Mouse (Mus musculus): ENCODE data around the gene Cct5.

Gene Cct5

GRCm38 (mm10) chr15:31601646-31602374, at the start of gene Cct5, which contains the start of gene Fam173b:
Cct5 (minus strand) TSS chr15:31601804.
Fam173b (plus strand) TSS chr15:31601852.
- DNase-seq: peak; percentile 99

GRCm38 (mm10) chr15:31650821-31651220, 49.2 kb upstream of the Cct5 start:
- no peak for DNase-seq

GRCm38 (mm10) chr15:31649691-31650090, 48.1 kb upstream of the Cct5 start:
- no peak for DNase-seq

- no peak for DNase-seq
Observed at GRCm38 (mm10) chr15:31647851-31648569, 46.4 kb upstream of the Cct5 start.

GRCm38 (mm10) chr15:31647225-31647624, 45.6 kb upstream of the Cct5 start:
- no peak for DNase-seq

GRCm38 (mm10) chr15:31636091-31636595, 34.5 kb upstream of the Cct5 start:
- no peak for DNase-seq

- no peak for DNase-seq
Observed at GRCm38 (mm10) chr15:31634582-31634981, 33.0 kb upstream of the Cct5 start.

- no peak for DNase-seq
Observed at GRCm38 (mm10) chr15:31632478-31632877, 30.9 kb upstream of the Cct5 start.

- DNase-seq: no peak
Observed at GRCm38 (mm10) chr15:31631396-31631858, 29.8 kb upstream of the Cct5 start.

- DNase-seq: no peak
Observed at GRCm38 (mm10) chr15:31629556-31629955, 28.0 kb upstream of the Cct5 start.

- no peak for DNase-seq
Observed at GRCm38 (mm10) chr15:31628180-31628579, 26.6 kb upstream of the Cct5 start.

GRCm38 (mm10) chr15:31627277-31628154, 25.9 kb upstream of the Cct5 start:
- DNase-seq: no peak

- DNase-seq: no peak
Observed at GRCm38 (mm10) chr15:31619521-31619920, 17.9 kb upstream of the Cct5 start.

- DNase-seq: no peak
Observed at GRCm38 (mm10) chr15:31617261-31617660, 15.7 kb upstream of the Cct5 start.

- DNase-seq: no peak
Observed at GRCm38 (mm10) chr15:31614666-31615065, 13.1 kb upstream of the Cct5 start.

GRCm38 (mm10) chr15:31613826-31614453, 12.3 kb upstream of the Cct5 start:
- no peak for DNase-seq

GRCm38 (mm10) chr15:31611976-31612375, 10.4 kb upstream of the Cct5 start:
- no peak for DNase-seq

- DNase-seq: no peak
Observed at GRCm38 (mm10) chr15:31611027-31611426, 9.4 kb upstream of the Cct5 start.

GRCm38 (mm10) chr15:31606821-31607220, 5.2 kb upstream of the Cct5 start:
- DNase-seq: no peak

GRCm38 (mm10) chr15:31603113-31603512, 1.5 kb upstream of the Cct5 start:
- peak; percentile 16 for DNase-seq

GRCm38 (mm10) chr15:31602426-31602825, 822 bp upstream of the Cct5 start:
- DNase-seq: peak; percentile 76

- DNase-seq: no peak
Observed at GRCm38 (mm10) chr15:31601279-31601645, 342 bp downstream of the Cct5 start.

GRCm38 (mm10) chr15:31599834-31600233, 1.8 kb downstream of the Cct5 start:
- no peak for DNase-seq

All from thymus, postnatal 4 days (tissue).